Mouse (Mus musculus) granulocyte monocyte progenitor cell, adult 5-6 weeks (primary cell): ENCODE measurements around the gene Khsrp. TPM values are rescaled to one million over a fixed set of nuclear protein-coding genes. Genes with fewer than 3 reads are reported as not detected.

Experiments
- ATAC-seq: replicated peaks from 2 replicates; pipeline ENCODE4 v1.8.0; 2016; ENCODE audit warnings: mild to moderate bottlenecking, moderate TSS enrichment, inconsistent platforms; ENCODE audit not compliant: poor library complexity, severe bottlenecking
- total RNA-seq, 2 experiments: library from RNA; stranded (forward) in 1 of 2; stranded (reverse) in 1 of 2; fragments of 200-712, 200-1000 nt in 1 of 2; fragments of >200 nt in 1 of 2; fragmentation: Nextera tagmentation in 1 of 2; gene quantifications; 2 replicates each; pipeline ENCODE4 v1.2.3; 2014 to 2017

The Khsrp gene
- total RNA-seq, 2 experiments from 2014 or later, result 84.0 to 96.6 TPM

DNA sequence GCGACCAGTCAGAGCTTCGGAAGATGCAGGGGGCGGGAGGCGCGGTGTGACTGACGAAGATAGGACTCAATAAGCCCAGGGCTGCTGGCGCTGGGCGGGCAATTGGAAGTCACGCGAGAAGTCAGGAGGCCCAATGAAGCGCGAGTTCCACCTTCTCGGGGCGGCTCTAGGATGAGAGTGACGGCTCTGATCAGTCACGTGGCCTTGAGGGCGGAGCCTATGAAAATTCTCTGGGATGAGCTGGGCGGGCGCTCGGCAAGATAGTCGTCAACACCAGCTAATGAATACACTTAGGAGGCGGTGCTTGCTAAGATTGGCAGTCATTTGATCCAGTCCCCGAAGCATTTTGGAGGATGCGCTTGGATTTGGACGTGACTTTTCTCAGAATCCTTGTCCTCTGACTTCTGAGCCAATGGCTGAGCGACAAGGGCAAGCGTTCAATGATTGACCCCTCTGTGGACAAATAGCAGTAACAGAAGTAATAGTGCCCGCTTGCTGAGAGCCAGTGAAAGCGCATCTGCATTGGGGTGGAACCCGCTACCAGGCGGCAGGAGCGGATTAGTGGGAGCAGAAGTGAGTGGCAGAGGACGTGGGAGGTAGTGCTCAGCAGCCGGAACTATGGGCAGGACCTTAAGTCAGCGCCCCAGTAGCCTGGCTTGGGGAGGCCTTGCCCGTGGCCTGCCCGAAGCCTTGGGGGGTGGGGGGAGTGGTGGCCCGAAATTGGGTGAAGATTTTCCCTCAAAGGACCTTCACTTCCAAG is 519 bp upstream of the Khsrp start:
- ATAC-seq, result peak; percentile 80

- no peak for ATAC-seq
Observed at GRCm38 (mm10) chr17:57029691-57030090, 1.6 kb downstream of the Khsrp start.

DNA sequence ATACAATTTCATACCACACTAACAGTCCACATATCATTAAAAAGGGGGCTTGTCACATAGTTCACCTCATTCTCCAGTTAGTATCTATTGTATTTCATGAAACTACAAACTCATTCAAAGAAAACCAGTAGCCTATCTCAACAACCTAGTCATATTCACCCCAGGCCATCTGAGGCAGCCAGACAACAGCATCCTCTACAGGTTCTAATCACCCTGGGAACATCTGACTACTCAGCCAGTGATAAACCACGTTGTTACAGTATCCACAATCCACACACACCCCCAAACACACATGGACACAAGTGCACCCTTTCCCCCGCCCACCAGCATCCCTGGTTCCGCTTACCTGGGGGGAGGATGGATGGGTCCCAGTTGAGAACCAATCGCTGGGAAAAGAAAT is 3.9 kb downstream of the Khsrp start:
- no peak for ATAC-seq

DNA sequence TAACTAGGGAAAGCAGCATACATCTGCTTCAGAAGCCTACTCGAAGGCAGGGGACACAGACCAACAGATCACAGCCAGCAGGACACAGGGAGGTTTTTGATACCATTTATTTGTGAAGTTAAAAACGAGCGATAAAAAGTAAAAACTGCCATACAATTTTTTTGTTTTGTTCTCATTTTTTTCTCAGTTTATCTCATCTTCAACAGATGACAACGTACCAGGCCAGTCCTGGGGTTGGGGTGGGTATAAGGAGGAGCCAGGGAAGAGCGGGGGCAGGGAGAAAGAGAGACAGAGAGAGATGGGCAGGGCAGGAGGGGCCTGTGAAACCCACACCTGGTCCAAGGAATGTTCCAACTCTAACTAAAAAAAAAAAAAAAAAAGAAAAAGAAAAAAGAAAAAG is 10.4 kb downstream of the Khsrp start:
- ATAC-seq, result no peak

DNA sequence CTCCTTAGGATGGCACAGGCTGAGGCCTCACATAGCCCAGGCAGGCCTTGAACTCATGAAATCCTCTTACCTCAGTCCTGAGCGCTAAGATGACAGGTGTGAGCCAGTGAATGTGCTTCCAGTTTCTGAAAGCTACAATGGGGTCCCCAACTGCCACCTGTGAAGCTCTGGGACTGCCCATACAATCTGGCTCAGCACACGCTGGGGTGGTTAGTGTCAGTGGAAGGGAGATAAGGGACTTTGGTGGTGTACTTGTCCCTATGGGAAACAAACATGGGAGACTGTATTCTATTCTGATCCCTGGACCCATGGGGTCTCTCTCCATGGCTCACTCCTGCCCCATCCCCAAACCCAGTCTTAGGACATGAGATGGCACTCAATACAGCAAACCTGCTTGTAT is 11.6 kb downstream of the Khsrp start:
- ATAC-seq, result no peak

- no peak for ATAC-seq
Observed at GRCm38 (mm10) chr17:57012245-57012795, 19.0 kb downstream of the Khsrp start.

- ATAC-seq, result peak; percentile 85
Observed at GRCm38 (mm10) chr17:57011236-57012141, 19.8 kb downstream of the Khsrp start, which contains the start of the genes Gtf2f1 and Gm17949. Gtf2f1 (minus strand) TSS chr17:57011288. Gm17949 (plus strand) TSS chr17:57011469.

DNA sequence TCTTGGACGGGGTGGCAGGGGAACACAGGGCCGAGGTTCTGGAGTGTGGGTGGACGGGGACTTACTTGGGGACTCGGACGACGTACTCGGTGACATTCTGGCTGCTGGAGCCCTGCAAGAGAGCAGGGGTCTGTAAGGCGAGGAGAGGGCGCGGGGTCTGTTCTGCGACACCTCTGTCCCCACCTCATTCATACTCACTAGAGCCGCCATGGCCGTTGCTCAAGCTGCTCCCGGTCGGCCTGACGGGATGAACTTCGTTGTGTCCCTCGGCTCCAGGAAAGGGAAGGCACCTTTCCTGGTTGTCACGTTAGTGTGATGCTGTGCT is 20.4 kb downstream of the Khsrp start:
- peak; percentile 47; the same call in 1 of the 2 replicates for ATAC-seq

GRCm38 (mm10) chr17:57007137-57007905 is 24.0 kb downstream of the Khsrp start:
- ATAC-seq, result no peak

DNA sequence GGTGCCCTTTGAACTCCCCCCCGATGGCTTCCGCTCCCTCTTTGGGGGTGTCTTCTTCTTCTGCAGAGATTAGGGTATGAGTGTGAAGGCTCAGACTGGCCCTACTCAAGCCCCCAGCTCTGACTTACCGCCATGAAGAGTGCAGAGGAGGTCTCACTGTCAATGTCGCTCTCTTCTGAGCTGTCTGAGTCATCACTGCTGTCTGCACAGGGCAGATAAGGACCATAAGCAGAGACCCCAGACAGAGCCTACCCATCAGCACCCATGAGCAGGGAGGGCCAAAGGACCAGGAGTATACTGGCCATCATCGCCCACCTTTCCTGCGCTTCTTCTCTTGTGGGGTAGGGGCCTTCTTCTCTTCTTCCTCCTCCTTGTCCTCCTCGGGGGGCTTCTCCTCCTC is 27.3 kb downstream of the Khsrp start:
- no peak for ATAC-seq

DNA sequence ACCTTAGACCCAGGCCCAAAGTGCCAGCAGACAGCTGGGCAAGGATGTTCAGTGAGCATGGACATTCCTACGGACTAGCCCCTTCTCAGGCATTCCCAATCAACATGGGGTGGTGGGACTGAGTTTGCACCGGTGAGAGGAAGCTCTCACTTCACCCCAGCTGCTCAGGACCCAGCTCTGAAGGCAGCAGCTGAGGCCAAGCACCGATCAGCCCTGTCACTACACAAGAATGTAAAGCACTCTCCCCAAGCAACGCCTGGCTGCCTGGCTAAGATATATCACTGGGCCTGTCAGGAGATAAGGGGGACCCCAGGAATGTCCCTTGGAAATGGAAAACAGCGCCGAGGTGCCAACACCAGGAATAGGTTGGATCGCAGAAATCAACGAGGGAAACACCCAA is 30.1 kb downstream of the Khsrp start:
- no peak for ATAC-seq

- no peak for ATAC-seq
Observed at GRCm38 (mm10) chr17:56999968-57000609, 31.2 kb downstream of the Khsrp start, which contains the start of gene Pspn. Pspn (minus strand) TSS chr17:57000018.

DNA sequence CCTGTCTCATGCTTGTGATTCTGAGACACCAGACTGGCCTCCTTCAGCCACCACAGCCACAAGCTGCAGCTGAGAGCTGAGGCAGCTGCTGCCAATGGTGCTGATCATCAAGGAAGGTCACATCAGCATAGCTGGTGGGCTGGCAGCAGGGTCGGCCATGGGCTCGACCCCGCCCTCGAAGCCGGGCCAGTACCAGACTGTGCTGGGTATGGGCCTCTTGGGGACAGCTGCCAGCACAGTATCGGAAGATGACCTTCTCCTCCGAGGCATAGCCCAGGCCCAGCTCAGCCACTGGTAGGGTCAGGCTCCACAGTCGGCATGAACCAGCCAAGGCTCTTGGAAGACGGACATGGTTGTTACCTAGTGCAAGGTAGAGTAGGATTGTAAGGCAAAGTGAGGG is 31.9 kb downstream of the Khsrp start:
- no peak for ATAC-seq

GRCm38 (mm10) chr17:56997029-56997667 is 34.2 kb downstream of the Khsrp start, which contains the start of gene Alkbh7:
Alkbh7 (plus strand) TSS chr17:56997339.
- peak; percentile 96 for ATAC-seq

GRCm38 (mm10) chr17:56996506-56996905 is 34.8 kb downstream of the Khsrp start:
- ATAC-seq, result no peak

DNA sequence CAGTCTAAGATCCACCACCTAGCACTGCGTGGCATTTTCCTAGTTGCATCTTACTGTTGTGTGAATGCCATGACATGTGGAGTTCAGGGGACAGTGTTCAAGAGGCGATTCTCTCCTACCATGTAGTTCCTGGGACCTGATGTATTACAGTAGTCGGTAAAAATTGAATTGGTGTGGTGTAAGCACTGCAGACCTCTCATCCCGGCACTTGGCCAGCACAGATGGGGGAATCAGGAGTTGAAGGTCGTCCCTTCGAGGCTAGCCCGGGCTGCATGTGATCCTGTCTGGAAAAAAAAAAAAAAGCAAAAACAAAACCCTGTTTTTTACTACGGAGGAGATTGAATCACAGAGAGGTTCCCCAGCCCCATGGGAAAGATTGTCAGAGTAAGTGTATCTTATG is 36.3 kb downstream of the Khsrp start:
- no peak for ATAC-seq

- ATAC-seq, result no peak
Observed at GRCm38 (mm10) chr17:56990966-56991365, 40.4 kb downstream of the Khsrp start.

GRCm38 (mm10) chr17:56990115-56990746 is 41.1 kb downstream of the Khsrp start, which contains the start of gene Clpp:
Clpp (plus strand) TSS chr17:56990305.
- peak; percentile 90 for ATAC-seq
